Mouse (Mus musculus) limb, embryonic 13.5 days (tissue): Measurements from ENCODE around the gene Zfhx3. TPM values are rescaled to one million over a fixed set of nuclear protein-coding genes. Genes with fewer than 3 reads are reported as not detected.

Experiments used
- ATAC-seq: fragments of 200-750 bp; cut with Nextera tagmentation; 2 replicates; pipeline ENCODE4 v1.8.0; 2017; ENCODE audit warnings: low read depth, moderate number of reproducible peaks, moderate TSS enrichment; ENCODE audit not compliant: low FRiP score
- H3K27ac ChIP-seq: fragments of 300-500 bp; sonication (generic); 2 replicates; pipeline ENCODE4 v1.5.1; 2015; ENCODE audit warnings: inconsistent platforms, mild to moderate bottlenecking, moderate library complexity
- H3K27me3 ChIP-seq: fragments of 300-500 bp; sonication (generic); 2 replicates; pipeline ENCODE4 v1.6.1; 2015; ENCODE audit warnings: mild to moderate bottlenecking, inconsistent platforms
- H3K36me3 ChIP-seq: fragments of 300-500 bp; sonication (generic); 2 replicates; pipeline ENCODE4 v1.6.1; 2015; ENCODE audit warnings: inconsistent platforms, mild to moderate bottlenecking, moderate library complexity
- H3K4me1 ChIP-seq: fragments of 300-500 bp; sonication (generic); 2 replicates; pipeline ENCODE4 v1.6.1; 2015; ENCODE audit warnings: inconsistent platforms
- H3K4me2 ChIP-seq: fragments of 300-500 bp; sonication (generic); replicated peaks from 2 replicates; pipeline ENCODE4 v1.6.1; 2015; ENCODE audit warnings: inconsistent platforms, mild to moderate bottlenecking, moderate library complexity
- H3K4me3 ChIP-seq: fragments of 300-500 bp; sonication (generic); 2 replicates; pipeline ENCODE4 v1.5.1; 2015; ENCODE audit warnings: moderate library complexity, mild to moderate bottlenecking, inconsistent platforms
- H3K9ac ChIP-seq: fragments of 300-500 bp; sonication (generic); 2 replicates; pipeline ENCODE4 v1.6.1; 2015; ENCODE audit warnings: mild to moderate bottlenecking, inconsistent platforms
- H3K9me3 ChIP-seq: fragments of 300-500 bp; sonication (generic); 2 replicates; pipeline ENCODE4 v1.6.1; 2016; ENCODE audit warnings: inconsistent platforms
- WGBS: fragments of 180-500 bp; shearing (Covaris S2); methylation state at CpG from one replicate; pipeline ENCODE4 v1.1.7; 2015; 5-methylcytosine and 5-hydroxymethylcytosine counted together
- polyA plus RNA-seq: library from polyadenylated mRNA; unstranded; fragments of >200 nt; fragmentation: Nextera tagmentation; extraction: Ambion mirVana; gene quantifications from 2 replicates; pipeline ENCODE4 v1.2.1, GENCODE M21; 2015

Gene Zfhx3
- polyA plus RNA-seq, 1 experiment from 2014 or later, result 44.1 TPM

- no peak overlapping the region for H3K9ac ChIP-seq
- no peaks in the 10 kb centered on the region for H3K9me3 ChIP-seq
- no peaks in the 10 kb centered on the region for H3K27me3 ChIP-seq
- H3K36me3 ChIP-seq, result no peaks in the 10 kb centered on the region
- H3K27ac ChIP-seq, result peak overlapping the region; percentile 69; the same call in 1 of the 2 replicates
- WGBS, result 21% methylated on average over 8 of the region's 8 CpGs
- 0 out of 2 replicates have a peak, but pooled peaks have one; percentile 42 for ATAC-seq
- peaks cover 25% of the 10 kb centered on the region for H3K4me1 ChIP-seq
- H3K4me3 ChIP-seq, result no peak overlapping the region
- peak overlapping the region; percentile 24 for H3K4me2 ChIP-seq
Observed at GRCm38 (mm10) chr8:108552518-108552917, 610.1 kb downstream of the Zfhx3 start.

DNA sequence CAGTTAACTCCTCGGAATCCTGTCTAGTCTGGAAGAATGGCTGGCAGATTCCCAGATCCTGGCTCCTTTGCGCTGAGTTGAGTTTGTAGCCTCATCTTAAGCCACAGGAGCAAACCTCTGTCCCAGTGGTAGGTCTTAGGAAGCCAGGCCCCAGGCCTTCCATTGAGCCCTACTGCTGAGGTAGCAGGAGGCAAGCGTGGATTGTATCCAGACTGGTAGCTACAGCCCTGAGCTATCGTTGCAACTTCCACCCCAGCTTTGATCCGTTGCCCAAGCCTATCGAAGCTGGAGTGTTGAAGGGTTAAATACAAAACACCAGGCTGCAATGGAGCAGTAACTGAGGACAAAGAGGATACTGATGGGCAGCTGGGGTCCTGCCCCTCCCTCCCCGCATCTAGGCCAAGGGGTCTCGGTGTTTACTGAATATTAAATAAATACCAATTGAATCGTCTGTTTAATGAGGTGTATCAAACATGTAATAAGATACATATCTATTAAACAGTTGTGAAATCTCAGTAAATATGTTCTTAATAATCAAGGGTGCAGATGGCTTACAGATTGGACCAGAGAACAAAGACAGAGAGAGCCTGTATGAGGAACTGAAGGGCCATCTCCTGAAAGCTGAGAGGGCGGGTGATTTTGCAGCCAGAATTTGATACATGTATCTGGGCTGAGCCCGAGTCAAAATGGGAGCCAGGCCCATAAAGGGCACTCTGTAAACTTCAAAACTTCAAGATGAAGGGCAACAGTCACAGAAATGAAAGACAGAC, 611.5 kb downstream of the Zfhx3 start:
- Histone ChIP-seq H3K9ac (no peak overlapping the region), H3K36me3 (no peaks in the 10 kb centered on the region), H3K4me2 (no peak overlapping the region), H3K4me1 (peaks cover 25% of the 10 kb centered on the region), H3K27me3 (no peaks in the 10 kb centered on the region), H3K27ac (peak overlapping the region; percentile 56; the same call in 1 of the 2 replicates), H3K4me3 (no peak overlapping the region), H3K9me3 (no peaks in the 10 kb centered on the region)
- 45% methylated on average over 11 of the region's 11 CpGs for WGBS
- peak; percentile 49; the same call in 1 of the 2 replicates for ATAC-seq

DNA sequence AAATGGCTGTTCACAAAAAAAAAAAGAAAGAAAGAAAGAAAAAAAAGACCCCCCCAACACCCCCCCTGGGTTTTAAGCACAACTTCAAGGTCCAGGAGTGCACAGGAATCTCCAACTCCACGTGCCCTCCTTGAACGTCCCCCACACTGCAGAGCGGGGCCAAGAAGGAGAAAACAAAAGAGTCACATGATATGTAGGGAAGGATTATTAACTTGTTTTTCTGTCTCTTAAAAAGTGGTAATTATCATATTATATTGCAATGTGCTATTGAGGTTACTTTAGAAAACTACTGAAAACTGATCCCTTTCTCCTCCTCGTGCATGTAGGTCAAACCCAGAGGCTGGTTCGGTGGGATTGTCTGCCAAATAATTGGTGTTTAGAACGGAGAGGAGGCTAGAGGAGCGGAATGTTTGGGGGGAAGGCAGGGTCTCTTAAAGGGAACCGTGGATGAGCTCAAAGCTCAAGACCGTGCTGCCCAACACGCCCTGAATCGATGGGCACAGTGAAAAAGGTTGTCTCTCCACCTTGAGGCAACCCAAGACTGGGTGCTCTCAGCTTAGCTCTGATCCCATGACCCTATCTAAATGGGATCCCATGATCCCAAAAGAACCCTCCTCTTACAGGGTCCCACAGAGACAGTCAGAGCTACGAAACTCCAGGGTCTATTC, 612.3 kb downstream of the Zfhx3 start:
- Histone ChIP-seq H3K9me3 (no peaks in the 10 kb centered on the region), H3K27me3 (no peaks in the 10 kb centered on the region), H3K4me3 (no peak overlapping the region), H3K4me2 (no peak overlapping the region), H3K4me1 (peaks cover 25% of the 10 kb centered on the region), H3K36me3 (no peaks in the 10 kb centered on the region), H3K27ac (no peak overlapping the region), H3K9ac (no peak overlapping the region)
- 0 out of 2 replicates have a peak, but pooled peaks have one; percentile 34 for ATAC-seq
- 67% methylated on average over 12 of the region's 12 CpGs for WGBS

GRCm38 (mm10) chr8:108563420-108563819, 621.0 kb downstream of the Zfhx3 start:
- Histone ChIP-seq H3K4me2 (no peak overlapping the region), H3K36me3 (no peaks in the 10 kb centered on the region), H3K27me3 (no peaks in the 10 kb centered on the region), H3K4me3 (no peak overlapping the region), H3K27ac (no peak overlapping the region), H3K9ac (no peak overlapping the region), H3K9me3 (peaks cover 6% of the 10 kb centered on the region; the same call in 1 of the 2 replicates), H3K4me1 (peaks cover 11% of the 10 kb centered on the region; the same call in 1 of the 2 replicates)
- no peak for ATAC-seq
- 84% methylated on average over 6 of the region's 6 CpGs for WGBS

GRCm38 (mm10) chr8:108563934-108564564, 621.6 kb downstream of the Zfhx3 start:
- 38% methylated on average over 7 of the region's 7 CpGs for WGBS
- H3K27me3 ChIP-seq, result no peaks in the 10 kb centered on the region
- ATAC-seq, result no peak
- no peak overlapping the region for H3K9ac ChIP-seq
- no peaks in the 10 kb centered on the region for H3K36me3 ChIP-seq
- H3K27ac ChIP-seq, result no peak overlapping the region
- peaks cover 6% of the 10 kb centered on the region; the same call in 1 of the 2 replicates for H3K9me3 ChIP-seq
- H3K4me3 ChIP-seq, result no peak overlapping the region
- no peak overlapping the region for H3K4me2 ChIP-seq
- H3K4me1 ChIP-seq, result peaks cover 11% of the 10 kb centered on the region; the same call in 1 of the 2 replicates

- H3K27me3 ChIP-seq, result no peaks in the 10 kb centered on the region
- no peak for ATAC-seq
- H3K9me3 ChIP-seq, result peaks cover 6% of the 10 kb centered on the region; the same call in 1 of the 2 replicates
- H3K4me3 ChIP-seq, result no peak overlapping the region
- no peaks in the 10 kb centered on the region for H3K36me3 ChIP-seq
- 70% methylated on average over 12 of the region's 12 CpGs for WGBS
- H3K4me2 ChIP-seq, result no peak overlapping the region
- peaks cover 11% of the 10 kb centered on the region; the same call in 1 of the 2 replicates for H3K4me1 ChIP-seq
- no peak overlapping the region for H3K9ac ChIP-seq
- no peak overlapping the region for H3K27ac ChIP-seq
Observed at GRCm38 (mm10) chr8:108566035-108566434, 623.6 kb downstream of the Zfhx3 start.

- H3K9me3 ChIP-seq, result no peaks in the 10 kb centered on the region
Observed at GRCm38 (mm10) chr8:108573295-108574017, 631.0 kb downstream of the Zfhx3 start.

GRCm38 (mm10) chr8:108574101-108574500, 631.7 kb downstream of the Zfhx3 start:
- H3K27ac ChIP-seq, result no peak overlapping the region
- no peak for ATAC-seq
- no peaks in the 10 kb centered on the region for H3K9me3 ChIP-seq
- no peaks in the 10 kb centered on the region for H3K27me3 ChIP-seq
- peaks cover 20% of the 10 kb centered on the region for H3K4me1 ChIP-seq
- H3K9ac ChIP-seq, result no peak overlapping the region
- no peak overlapping the region for H3K4me2 ChIP-seq
- 36% methylated on average over 7 of the region's 7 CpGs for WGBS
- H3K36me3 ChIP-seq, result no peaks in the 10 kb centered on the region
- no peak overlapping the region for H3K4me3 ChIP-seq

More at GRCm38 (mm10) chr8:108573295-108574017, 631.0 kb downstream of the Zfhx3 start:
- Histone ChIP-seq H3K27me3 (no peaks in the 10 kb centered on the region), H3K36me3 (no peaks in the 10 kb centered on the region), H3K4me3 (no peak overlapping the region), H3K4me1 (peaks cover 13% of the 10 kb centered on the region), H3K4me2 (no peak overlapping the region), H3K27ac (no peak overlapping the region), H3K9ac (no peak overlapping the region)
- ATAC-seq, result no peak
- WGBS, result 84% methylated on average over 5 of the region's 5 CpGs

GRCm38 (mm10) chr8:108577571-108577970, 635.1 kb downstream of the Zfhx3 start:
- no peak overlapping the region for H3K27ac ChIP-seq
- no peak; the same call in 1 of the 2 replicates for ATAC-seq
- peaks cover 30% of the 10 kb centered on the region for H3K4me1 ChIP-seq
- no peaks in the 10 kb centered on the region for H3K9me3 ChIP-seq
- 27% methylated on average over 7 of the region's 7 CpGs for WGBS
- H3K4me2 ChIP-seq, result no peak overlapping the region
- no peaks in the 10 kb centered on the region for H3K36me3 ChIP-seq
- no peak overlapping the region for H3K4me3 ChIP-seq
- H3K27me3 ChIP-seq, result no peaks in the 10 kb centered on the region
- no peak overlapping the region for H3K9ac ChIP-seq

DNA sequence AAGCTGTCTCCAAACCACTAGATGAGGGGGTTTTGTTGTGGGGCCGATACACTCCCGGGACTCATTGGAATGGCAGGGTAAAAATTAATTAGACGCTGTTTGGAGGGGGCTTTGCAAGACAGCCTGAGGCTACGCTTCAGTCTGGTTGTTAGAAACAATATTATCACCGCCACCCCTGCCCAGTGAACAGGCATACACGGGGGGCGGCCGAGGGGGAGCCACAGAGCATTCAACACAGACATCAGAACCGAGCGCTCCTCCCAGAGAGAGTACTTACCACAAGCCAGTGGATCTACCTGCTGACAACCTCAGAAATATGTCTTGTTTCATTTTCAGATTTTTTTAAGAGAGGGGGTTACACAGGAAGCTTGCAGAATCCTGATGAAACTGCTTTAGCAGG, 635.9 kb downstream of the Zfhx3 start:
- no peaks in the 10 kb centered on the region for H3K9me3 ChIP-seq
- no peak overlapping the region for H3K9ac ChIP-seq
- no peaks in the 10 kb centered on the region for H3K27me3 ChIP-seq
- H3K4me2 ChIP-seq, result peak overlapping the region; percentile 21
- H3K4me3 ChIP-seq, result no peak overlapping the region
- H3K4me1 ChIP-seq, result peaks cover 30% of the 10 kb centered on the region
- H3K36me3 ChIP-seq, result no peaks in the 10 kb centered on the region
- WGBS, result 32% methylated on average over 10 of the region's 10 CpGs
- H3K27ac ChIP-seq, result 0 out of 2 replicates have a peak overlapping the region, but pooled peaks have one; percentile 3
- ATAC-seq, result peak; percentile 21; the same call in 1 of the 2 replicates

DNA sequence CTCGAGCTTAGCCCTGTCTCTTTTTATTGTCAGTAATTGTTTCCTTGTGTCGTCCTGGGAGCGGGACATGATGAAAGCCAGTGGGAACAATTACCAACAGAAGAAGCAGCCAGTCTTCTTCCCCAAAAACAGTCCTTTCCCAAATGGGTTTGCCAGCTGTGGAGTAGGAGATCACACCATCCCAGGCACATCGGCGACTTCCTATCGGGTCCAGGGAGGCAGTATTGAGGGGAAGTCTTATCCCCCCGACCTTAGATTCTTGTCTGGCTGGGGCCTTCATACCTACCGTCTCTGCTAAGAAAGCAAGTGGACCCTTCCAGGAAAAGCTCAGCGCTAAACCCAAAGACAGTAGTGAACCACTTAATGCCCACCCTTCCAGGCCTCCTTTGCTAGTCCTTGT, 637.4 kb downstream of the Zfhx3 start:
- peak overlapping the region; percentile 39; the same call in 1 of the 2 replicates for H3K27ac ChIP-seq

More for the DNA sequence above, 637.4 kb downstream of the Zfhx3 start:
- peaks cover 40% of the 10 kb centered on the region for H3K4me1 ChIP-seq
- H3K9ac ChIP-seq, result no peak overlapping the region
- no peak for ATAC-seq
- no peaks in the 10 kb centered on the region for H3K27me3 ChIP-seq
- no peaks in the 10 kb centered on the region for H3K36me3 ChIP-seq
- H3K4me2 ChIP-seq, result 0 out of 2 replicates have a peak overlapping the region, but pooled peaks have one; percentile 14
- H3K4me3 ChIP-seq, result no peak overlapping the region
- 27% methylated on average over 9 of the region's 9 CpGs for WGBS
- no peaks in the 10 kb centered on the region for H3K9me3 ChIP-seq
